Mouse (Mus musculus) right cerebral cortex, postnatal 25 days (tissue): Measurements from ENCODE around the gene Ago3.

ENCODE experiments used
- DNase-seq: peaks from one replicate; pipeline ENCODE4 v3.0.0; 2022

Gene Ago3

GRCm38 (mm10) chr4:126429347-126430079 lies at the start of gene Ago3:
TSS of gene Ago3 (minus strand) at chr4:126429556.
- peak; percentile 95 for DNase-seq

- no peak for DNase-seq
Measured at GRCm38 (mm10) chr4:126473031-126473430, 43.7 kb upstream of the Ago3 start.

GRCm38 (mm10) chr4:126469334-126469733 lies 40.0 kb upstream of the Ago3 start:
- no peak for DNase-seq

- no peak for DNase-seq
Measured at GRCm38 (mm10) chr4:126468925-126469324, 39.6 kb upstream of the Ago3 start.

- DNase-seq: peak; percentile 95
Measured at GRCm38 (mm10) chr4:126468285-126468901, 39.0 kb upstream of the Ago3 start, which contains the start of gene Ago1. TSS of gene Ago1 (minus strand) at chr4:126468583.

- peak; percentile 50 for DNase-seq
Measured at GRCm38 (mm10) chr4:126467721-126468284, 38.4 kb upstream of the Ago3 start.

GRCm38 (mm10) chr4:126466251-126466750 lies 36.9 kb upstream of the Ago3 start:
- no peak for DNase-seq

- peak; percentile 32 for DNase-seq
Measured at GRCm38 (mm10) chr4:126465843-126466242, 36.5 kb upstream of the Ago3 start.

- no peak for DNase-seq
Measured at GRCm38 (mm10) chr4:126464892-126465235, 35.5 kb upstream of the Ago3 start.

- DNase-seq: no peak
Measured at GRCm38 (mm10) chr4:126464189-126464891, 35.0 kb upstream of the Ago3 start.

- no peak for DNase-seq
Measured at GRCm38 (mm10) chr4:126455441-126455840, 26.1 kb upstream of the Ago3 start.

- no peak for DNase-seq
Measured at GRCm38 (mm10) chr4:126454547-126455254, 25.3 kb upstream of the Ago3 start.

- no peak for DNase-seq
Measured at GRCm38 (mm10) chr4:126450268-126450667, 20.9 kb upstream of the Ago3 start.

GRCm38 (mm10) chr4:126447126-126447525 lies 17.8 kb upstream of the Ago3 start:
- no peak for DNase-seq

GRCm38 (mm10) chr4:126444528-126444927 lies 15.2 kb upstream of the Ago3 start:
- DNase-seq: no peak

GRCm38 (mm10) chr4:126438261-126438660 lies 8.9 kb upstream of the Ago3 start:
- DNase-seq: no peak

GRCm38 (mm10) chr4:126436268-126436667 lies 6.9 kb upstream of the Ago3 start:
- DNase-seq: no peak

GRCm38 (mm10) chr4:126434094-126434493 lies 4.7 kb upstream of the Ago3 start:
- no peak for DNase-seq

- no peak for DNase-seq
Measured at GRCm38 (mm10) chr4:126433175-126433574, 3.8 kb upstream of the Ago3 start.

GRCm38 (mm10) chr4:126431746-126432145 lies 2.4 kb upstream of the Ago3 start:
- DNase-seq: no peak

- no peak for DNase-seq
Measured at GRCm38 (mm10) chr4:126428682-126429346, 542 bp downstream of the Ago3 start.

- DNase-seq: no peak
Measured at GRCm38 (mm10) chr4:126423866-126424265, 5.5 kb downstream of the Ago3 start.
